Mouse (Mus musculus) left cerebral cortex, postnatal 4 days (tissue): ENCODE measurements at regions not wholly inside any gene's neighbourhood (a gene's known extent, or its start where the extent isn't known, plus 50 kb on each side); places are given as distances from the start of the nearest gene placed in this dataset.

Experiments used
- DNase-seq: peaks from one replicate; pipeline ENCODE4 v3.0.0-alpha.2; 2022
- intact Hi-C: fragments of 180-260 bp; cut with DNase I; formaldehyde crosslinking; loops from one replicate; pipeline ENCODE4 v1.15.1; 2025

- no peak for DNase-seq
- intact Hi-C loops = no loop called here
These were observed 60.9 kb upstream of the Foxa2 start for GRCm38 (mm10) chr2:148107607-148108115.

GRCm38 (mm10) chr2:148110149-148110548 is 63.4 kb upstream of the Foxa2 start:
- DNase-seq = no peak
- intact Hi-C loops = loop anchor here (5.0 kb wide), 1 partner anchor 303 kb away; no protein-coding TSS in a partner anchor

GRCm38 (mm10) chr2:148111889-148112288 is 65.1 kb upstream of the Foxa2 start:
- intact Hi-C loops = loop anchor here (5.0 kb wide), 1 partner anchor 305 kb away; no protein-coding TSS in a partner anchor
- DNase-seq = peak; percentile 39

DNA sequence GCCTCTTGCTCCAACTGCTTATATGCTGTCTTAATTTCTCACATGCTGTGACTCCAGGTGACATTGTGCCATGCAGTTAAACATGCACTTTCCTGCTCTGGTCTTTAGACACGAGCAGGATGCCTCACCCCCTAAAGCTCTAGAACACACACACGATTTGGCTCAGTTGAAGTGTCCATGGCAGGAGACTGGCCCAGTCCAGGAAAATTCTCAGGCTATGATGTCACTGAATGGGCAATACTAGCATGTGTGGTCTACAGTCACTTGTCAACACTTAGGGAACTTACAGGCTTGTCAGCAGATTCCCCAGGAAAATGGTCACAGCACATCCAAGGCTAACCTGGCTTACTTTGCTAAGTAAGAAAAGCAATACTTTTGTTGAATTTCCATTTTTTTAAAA is 66.4 kb upstream of the Foxa2 start:
- intact Hi-C loops = loop anchor here (5.0 kb wide), 1 partner anchor 306 kb away; no protein-coding TSS in a partner anchor
- DNase-seq = no peak

DNA sequence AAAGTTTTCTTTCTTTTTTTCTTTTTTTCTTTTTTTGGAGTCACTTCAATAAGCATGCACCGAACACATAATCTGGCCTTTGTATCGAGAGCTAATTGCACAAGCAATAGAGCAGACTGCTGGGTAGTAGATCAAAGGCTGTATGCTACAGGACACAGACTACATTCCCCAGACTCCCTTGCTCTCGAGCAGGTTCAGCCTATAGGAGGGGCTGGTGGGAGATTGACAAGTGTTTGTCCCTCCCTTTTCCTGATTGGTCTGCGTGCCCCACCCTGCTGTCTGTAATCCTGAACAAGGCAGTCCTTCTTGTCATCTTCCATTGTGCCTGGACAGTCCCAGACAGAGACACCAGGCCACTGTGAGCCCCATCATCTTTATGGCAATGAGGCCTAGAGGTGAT is 67.8 kb upstream of the Foxa2 start:
- intact Hi-C loops = loop anchor here (5.0 kb wide), 1 partner anchor 307 kb away; no protein-coding TSS in a partner anchor
- DNase-seq = no peak

DNA sequence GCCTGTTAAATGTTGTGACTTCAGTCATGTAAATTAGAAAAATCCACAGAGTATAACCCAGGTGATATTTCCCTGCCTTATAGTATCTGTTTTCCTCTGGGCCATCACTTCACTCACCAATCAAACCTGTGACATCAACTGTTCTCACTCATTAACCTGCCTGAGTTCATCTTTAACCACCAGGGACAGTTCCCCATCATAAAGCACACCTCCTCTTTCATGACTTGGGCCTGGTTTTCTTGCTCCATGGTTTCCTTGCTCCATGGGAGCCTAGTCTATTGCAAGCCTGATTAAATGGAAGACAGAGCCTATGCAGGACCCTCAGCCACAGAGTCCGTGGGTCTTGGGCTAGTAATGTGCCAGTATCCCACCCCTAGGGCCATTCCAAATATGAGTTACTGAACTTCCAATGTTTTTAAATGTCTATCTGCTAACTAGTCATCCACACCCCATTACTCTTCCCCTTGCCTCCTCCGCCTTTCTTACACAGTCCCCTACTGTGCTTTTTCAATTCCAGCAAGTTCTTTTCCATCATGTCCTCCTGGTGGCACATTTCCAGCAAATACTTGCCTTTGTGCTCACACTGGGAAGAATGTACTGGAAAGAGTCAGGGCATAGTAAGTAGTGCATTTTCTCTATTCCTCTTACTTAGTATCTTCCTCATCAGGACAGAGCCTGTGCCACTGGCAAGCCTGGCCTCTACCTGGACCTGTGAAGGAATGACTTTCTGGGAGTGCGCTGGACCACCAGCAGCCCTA is 69.4 kb upstream of the Foxa2 start:
- intact Hi-C loops = no loop called here
- DNase-seq = no peak

GRCm38 (mm10) chr2:148117420-148117819 is 70.7 kb upstream of the Foxa2 start:
- DNase-seq = no peak
- intact Hi-C loops = no loop called here

DNA sequence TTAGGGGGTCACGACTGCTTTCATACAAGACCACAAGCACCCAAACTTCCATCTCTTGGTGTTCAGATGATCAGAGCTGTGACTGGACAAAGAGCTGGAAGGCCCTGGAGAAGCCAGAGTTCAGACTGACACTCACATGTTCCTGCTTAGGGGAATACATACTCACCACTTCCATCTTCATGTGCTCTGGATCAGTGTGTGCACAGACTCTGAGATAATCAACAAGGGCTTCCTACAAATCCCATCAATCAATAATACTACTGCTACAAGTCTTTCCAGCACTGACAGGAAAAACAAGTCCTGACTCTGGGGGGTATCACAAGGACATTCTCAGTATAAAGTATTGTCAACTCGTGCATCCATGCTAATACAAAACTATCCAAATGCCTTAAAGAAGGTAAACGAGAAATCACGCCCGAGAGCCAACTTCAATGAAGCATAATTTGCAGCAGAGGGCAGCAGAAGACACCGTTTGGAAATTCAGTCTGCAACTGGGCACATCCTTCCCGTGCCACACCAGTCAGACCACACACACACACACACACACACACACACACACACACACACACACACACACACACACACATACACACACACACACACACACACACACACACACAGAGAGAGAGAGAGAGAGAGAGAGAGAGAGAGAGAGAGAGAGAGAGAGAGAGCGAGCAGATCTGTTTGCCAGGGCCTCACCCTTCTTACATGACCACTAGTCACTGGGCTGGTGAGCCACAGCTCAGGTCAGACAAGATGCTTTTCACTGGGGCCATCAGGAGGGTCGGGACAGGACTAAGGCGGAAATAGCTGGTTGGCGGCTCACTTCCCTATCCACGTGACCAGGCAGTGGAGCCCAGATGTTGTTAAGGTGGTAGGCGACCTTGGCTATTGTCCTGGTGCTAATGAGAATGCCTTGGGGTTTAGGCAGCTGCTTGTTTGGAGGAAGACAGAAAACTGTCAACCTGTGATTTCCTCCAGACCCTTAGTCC is 75.4 kb upstream of the Foxa2 start:
- intact Hi-C loops = loop anchor here (2.0 to 5.0 kb wide), 3 partner anchors 285 to 533 kb away; partner anchors contain the start of gene Thbd
- DNase-seq = peak; percentile 36

GRCm38 (mm10) chr2:148123780-148124179 is 77.0 kb upstream of the Foxa2 start:
- DNase-seq = no peak
- intact Hi-C loops = loop anchor here (2.0 to 5.0 kb wide), 3 partner anchors 284 to 531 kb away; partner anchors contain the start of gene Thbd

GRCm38 (mm10) chr2:148133811-148134210 is 87.0 kb upstream of the Foxa2 start:
- intact Hi-C loops = no loop called here
- DNase-seq = no peak

- intact Hi-C loops = no loop called here
- DNase-seq = no peak
These were observed 95.2 kb upstream of the Foxa2 start for GRCm38 (mm10) chr2:148141936-148142335.

GRCm38 (mm10) chr2:148144816-148145215 is 98.0 kb upstream of the Foxa2 start:
- intact Hi-C loops = no loop called here
- DNase-seq = no peak

DNA sequence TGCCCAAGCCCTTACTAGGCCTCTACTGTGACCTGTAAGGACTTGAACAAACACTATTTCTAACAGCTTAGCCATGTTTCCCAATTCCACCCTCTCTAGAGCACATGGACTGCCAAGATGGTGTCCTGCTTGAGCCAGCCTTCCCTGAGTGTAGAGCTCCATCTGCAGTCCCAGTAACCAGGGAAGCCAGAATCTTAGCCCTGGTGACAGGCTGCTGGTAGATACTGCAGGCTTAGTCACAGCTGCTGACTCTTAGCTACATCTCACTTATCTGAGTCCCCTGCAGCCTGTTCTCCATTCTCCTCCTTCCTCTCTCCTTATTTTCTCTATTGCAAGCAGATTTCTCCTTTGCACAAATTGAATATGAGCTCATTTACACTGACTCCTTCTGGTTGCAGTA is 101.5 kb upstream of the Foxa2 start:
- DNase-seq = no peak
- intact Hi-C loops = no loop called here

DNA sequence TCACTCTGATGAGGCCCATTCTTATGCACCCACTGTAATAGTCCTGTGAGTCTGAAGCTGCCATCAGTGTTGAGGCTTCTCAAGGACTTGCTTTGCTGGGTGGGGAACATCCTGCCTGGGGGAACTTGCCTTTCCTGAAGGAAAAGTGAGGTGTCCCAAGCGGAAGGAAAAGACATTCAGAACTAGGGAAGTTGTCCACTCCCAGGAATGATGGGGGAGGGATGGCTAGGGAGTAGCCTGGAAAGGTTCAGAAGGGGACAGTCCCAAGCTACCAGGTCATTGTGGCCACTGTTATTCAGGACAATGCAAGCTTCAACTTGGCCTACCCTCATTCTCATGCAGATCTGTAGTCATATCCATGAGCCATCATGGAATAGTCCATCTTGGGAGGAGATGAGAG is 102.7 kb upstream of the Foxa2 start:
- DNase-seq = no peak
- intact Hi-C loops = no loop called here

GRCm38 (mm10) chr2:148153513-148154271 is 106.9 kb upstream of the Foxa2 start:
- DNase-seq = no peak
- intact Hi-C loops = no loop called here

DNA sequence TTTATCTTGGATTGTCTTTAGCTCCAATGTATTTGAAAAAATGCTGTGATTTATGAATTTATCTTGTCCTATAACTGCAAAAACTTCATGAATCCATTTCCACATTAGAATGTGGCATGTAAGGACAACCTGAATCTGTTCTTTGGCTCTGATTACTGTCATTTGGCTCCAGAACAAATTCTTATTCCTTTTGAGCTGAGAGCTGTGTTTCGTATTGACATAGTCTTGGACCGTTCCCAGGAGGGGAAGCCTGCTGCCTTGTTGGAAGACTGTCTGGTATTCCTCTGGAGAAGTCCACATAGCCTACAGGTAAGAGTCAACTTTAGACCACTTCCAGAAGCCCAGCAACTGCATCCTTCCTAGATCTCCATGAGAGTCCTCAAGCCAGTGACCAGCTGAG is 109.4 kb upstream of the Foxa2 start:
- DNase-seq = no peak
- intact Hi-C loops = no loop called here

DNA sequence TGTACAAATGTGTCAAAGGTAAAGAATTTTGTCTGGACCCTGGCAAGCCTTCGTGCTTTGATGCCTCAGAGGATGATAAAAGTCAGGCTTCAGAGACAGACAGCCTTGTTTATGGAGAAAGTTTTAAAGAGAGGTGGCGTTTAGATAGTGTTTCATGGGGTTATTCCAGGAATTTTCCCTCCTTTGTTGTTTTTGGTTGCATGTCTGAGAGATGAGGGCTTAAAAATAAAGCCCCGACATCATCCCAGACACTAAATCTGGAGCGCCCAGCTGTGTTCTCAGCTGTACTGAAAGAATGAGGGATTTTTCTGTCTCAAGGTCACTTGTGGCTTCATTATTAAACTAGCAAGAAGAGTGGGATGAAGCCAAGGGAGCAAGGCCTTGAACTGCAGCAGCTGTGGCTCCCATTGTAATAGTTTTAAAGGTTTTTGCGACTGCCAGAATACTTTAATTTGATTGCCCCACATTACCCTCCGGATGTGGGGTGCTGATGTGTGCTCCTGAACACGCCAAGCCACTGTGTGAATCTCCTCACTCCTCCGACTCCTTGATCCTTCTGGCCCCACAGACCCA is 112.3 kb upstream of the Foxa2 start:
- DNase-seq = no peak
- intact Hi-C loops = no loop called here

DNA sequence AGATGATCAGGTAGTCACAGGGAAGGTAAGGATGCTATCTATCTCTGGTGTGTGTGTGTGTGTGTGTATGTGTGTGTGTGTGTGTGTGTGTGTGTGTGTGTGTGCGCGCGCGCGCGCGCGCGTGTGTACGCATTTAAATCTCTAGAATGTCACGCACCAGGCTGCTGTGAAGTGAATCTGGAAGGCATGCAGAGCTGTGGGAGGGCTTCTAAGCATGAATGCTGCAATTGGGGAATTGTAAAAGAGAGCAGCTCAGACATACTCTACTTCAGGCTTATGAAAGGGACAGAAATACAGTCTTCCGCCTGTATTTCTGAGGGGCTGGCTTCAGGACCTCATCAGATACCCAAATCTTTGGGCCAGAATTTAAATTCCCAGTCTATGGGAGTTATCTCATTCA is 114.2 kb upstream of the Foxa2 start:
- DNase-seq = no peak
- intact Hi-C loops = no loop called here

GRCm38 (mm10) chr2:148161966-148162365 is 115.2 kb upstream of the Foxa2 start:
- no peak for DNase-seq
- intact Hi-C loops = no loop called here

DNA sequence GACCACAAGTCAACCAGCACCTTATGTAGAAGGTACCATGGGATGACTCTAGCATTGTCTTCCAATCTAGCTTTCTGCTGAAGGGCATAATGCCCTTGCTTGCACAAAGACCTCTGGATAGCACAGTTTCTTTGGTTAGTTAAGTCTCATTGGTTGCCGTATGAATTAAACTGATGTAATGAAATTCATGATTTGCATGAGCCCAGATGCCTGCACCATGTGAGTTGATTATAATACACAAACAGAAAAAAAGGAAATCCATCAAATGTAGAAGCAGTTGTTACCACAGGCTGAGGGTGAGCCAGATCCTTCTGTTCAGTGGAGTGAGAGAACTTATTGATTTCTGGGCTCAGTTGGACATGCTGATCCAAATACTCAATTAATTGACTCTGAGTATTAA is 115.8 kb upstream of the Foxa2 start:
- no peak for DNase-seq
- intact Hi-C loops = no loop called here
